Mouse (Mus musculus): ENCODE results near the gene Ccdc93. TPM values are rescaled to one million over a fixed set of nuclear protein-coding genes. Genes with fewer than 3 reads are reported as not detected.

Gene Ccdc93
- polyA plus RNA-seq, 1 experiment from 2014 or later, result 6.8 TPM

GRCm38 (mm10) chr1:121454951-121455350 lies 24.1 kb downstream of the Ccdc93 start:
- 91% methylated on average over 6 of the region's 6 CpGs for WGBS

GRCm38 (mm10) chr1:121460077-121460476 lies 29.2 kb downstream of the Ccdc93 start:
- H3K4me1 ChIP-seq, result no peaks in the 10 kb centered on the region
- peaks cover 20% of the 10 kb centered on the region; the same call in 1 of the 2 replicates for H3K36me3 ChIP-seq
- H3K4me3 ChIP-seq, result no peak overlapping the region
- 67% methylated on average over 6 of the region's 6 CpGs for WGBS
- no peak overlapping the region for H3K27ac ChIP-seq
- no peaks in the 10 kb centered on the region for H3K27me3 ChIP-seq (ENCODE audit: insufficient read depth, poor library complexity, severe bottlenecking)
- H3K9me3 ChIP-seq, result no peaks in the 10 kb centered on the region
- DNase-seq (ENCODE audit: low spot score), result no peak

More at GRCm38 (mm10) chr1:121454951-121455350, 24.1 kb downstream of the Ccdc93 start:
- no peak for DNase-seq (ENCODE audit: low spot score)
- H3K4me1 ChIP-seq, result 0 out of 2 replicates have a peak, but pooled peaks cover 4% of the 10 kb centered on the region
- no peak overlapping the region for H3K4me3 ChIP-seq
- peaks cover 17% of the 10 kb centered on the region; the same call in 1 of the 2 replicates for H3K36me3 ChIP-seq
- H3K27me3 ChIP-seq (ENCODE audit: insufficient read depth, poor library complexity, severe bottlenecking), result no peaks in the 10 kb centered on the region
- no peak overlapping the region for H3K27ac ChIP-seq
- H3K9me3 ChIP-seq, result no peaks in the 10 kb centered on the region

GRCm38 (mm10) chr1:121461895-121462294 lies 31.0 kb downstream of the Ccdc93 start:
- H3K27ac ChIP-seq, result no peak overlapping the region
- no peaks in the 10 kb centered on the region for H3K9me3 ChIP-seq
- H3K36me3 ChIP-seq, result peaks cover 19% of the 10 kb centered on the region; the same call in 1 of the 2 replicates
- no peaks in the 10 kb centered on the region for H3K4me1 ChIP-seq
- DNase-seq (ENCODE audit: low spot score), result no peak
- WGBS, result 82% methylated on average over 7 of the region's 7 CpGs
- no peak overlapping the region for H3K4me3 ChIP-seq
- no peaks in the 10 kb centered on the region for H3K27me3 ChIP-seq (ENCODE audit: insufficient read depth, poor library complexity, severe bottlenecking)

GRCm38 (mm10) chr1:121462643-121463042 lies 31.8 kb downstream of the Ccdc93 start:
- peaks cover 21% of the 10 kb centered on the region; the same call in 1 of the 2 replicates for H3K36me3 ChIP-seq

GRCm38 (mm10) chr1:121463806-121464205 lies 33.0 kb downstream of the Ccdc93 start:
- 86% methylated on average over 7 of the region's 7 CpGs for WGBS
- H3K36me3 ChIP-seq, result peaks cover 27% of the 10 kb centered on the region; the same call in 1 of the 2 replicates
- H3K27ac ChIP-seq, result no peak overlapping the region
- no peaks in the 10 kb centered on the region for H3K9me3 ChIP-seq
- H3K4me1 ChIP-seq, result no peaks in the 10 kb centered on the region
- no peak overlapping the region for H3K4me3 ChIP-seq
- H3K27me3 ChIP-seq (ENCODE audit: insufficient read depth, poor library complexity, severe bottlenecking), result no peaks in the 10 kb centered on the region
- DNase-seq (ENCODE audit: low spot score), result no peak

More at GRCm38 (mm10) chr1:121462643-121463042, 31.8 kb downstream of the Ccdc93 start:
- Histone ChIP-seq H3K4me3 (no peak overlapping the region), H3K27me3 (ENCODE audit: insufficient read depth, poor library complexity, severe bottlenecking) (no peaks in the 10 kb centered on the region), H3K4me1 (no peaks in the 10 kb centered on the region), H3K9me3 (no peaks in the 10 kb centered on the region), H3K27ac (no peak overlapping the region)
- WGBS, result 60% methylated on average over 1 of the region's 1 CpGs
- no peak for DNase-seq (ENCODE audit: low spot score)

- DNase-seq (ENCODE audit: low spot score), result no peak
- Histone ChIP-seq H3K9me3 (no peaks in the 10 kb centered on the region), H3K27ac (no peak overlapping the region), H3K4me1 (no peaks in the 10 kb centered on the region), H3K27me3 (ENCODE audit: insufficient read depth, poor library complexity, severe bottlenecking) (no peaks in the 10 kb centered on the region), H3K36me3 (peaks cover 31% of the 10 kb centered on the region), H3K4me3 (no peak overlapping the region)
- WGBS, result 87% methylated on average over 3 of the region's 3 CpGs
Observed at GRCm38 (mm10) chr1:121466276-121466675, 35.4 kb downstream of the Ccdc93 start.

GRCm38 (mm10) chr1:121468271-121468670 lies 37.4 kb downstream of the Ccdc93 start:
- no peak overlapping the region for H3K4me3 ChIP-seq
- H3K27ac ChIP-seq, result no peak overlapping the region
- peaks cover 16% of the 10 kb centered on the region for H3K36me3 ChIP-seq
- WGBS, result 76% methylated on average over 2 of the region's 2 CpGs
- DNase-seq (ENCODE audit: low spot score), result no peak
- H3K4me1 ChIP-seq, result no peaks in the 10 kb centered on the region
- no peaks in the 10 kb centered on the region for H3K27me3 ChIP-seq (ENCODE audit: insufficient read depth, poor library complexity, severe bottlenecking)
- H3K9me3 ChIP-seq, result no peaks in the 10 kb centered on the region

GRCm38 (mm10) chr1:121471503-121471902 lies 40.7 kb downstream of the Ccdc93 start:
- 85% methylated on average over 5 of the region's 5 CpGs for WGBS
- H3K27me3 ChIP-seq (ENCODE audit: insufficient read depth, poor library complexity, severe bottlenecking), result no peaks in the 10 kb centered on the region
- H3K4me3 ChIP-seq, result no peak overlapping the region

GRCm38 (mm10) chr1:121477716-121478115 lies 46.9 kb downstream of the Ccdc93 start:
- 89% methylated on average over 5 of the region's 5 CpGs for WGBS
- peaks cover 51% of the 10 kb centered on the region for H3K36me3 ChIP-seq
- no peak overlapping the region for H3K4me3 ChIP-seq
- H3K27ac ChIP-seq, result no peak overlapping the region
- H3K4me1 ChIP-seq, result no peaks in the 10 kb centered on the region
- H3K27me3 ChIP-seq (ENCODE audit: insufficient read depth, poor library complexity, severe bottlenecking), result no peaks in the 10 kb centered on the region
- no peaks in the 10 kb centered on the region for H3K9me3 ChIP-seq
- DNase-seq (ENCODE audit: low spot score), result no peak

More at GRCm38 (mm10) chr1:121471503-121471902, 40.7 kb downstream of the Ccdc93 start:
- no peak for DNase-seq (ENCODE audit: low spot score)
- H3K36me3 ChIP-seq, result peaks cover 23% of the 10 kb centered on the region
- no peaks in the 10 kb centered on the region for H3K4me1 ChIP-seq
- no peak overlapping the region for H3K27ac ChIP-seq
- no peaks in the 10 kb centered on the region for H3K9me3 ChIP-seq

- WGBS, result 76% methylated on average over 12 of the region's 12 CpGs
- Histone ChIP-seq H3K4me3 (no peak overlapping the region), H3K27me3 (ENCODE audit: insufficient read depth, poor library complexity, severe bottlenecking) (no peaks in the 10 kb centered on the region), H3K9me3 (no peaks in the 10 kb centered on the region), H3K36me3 (peaks cover 58% of the 10 kb centered on the region), H3K27ac (no peak overlapping the region), H3K4me1 (no peaks in the 10 kb centered on the region)
- DNase-seq (ENCODE audit: low spot score), result no peak
Observed at GRCm38 (mm10) chr1:121478284-121478980, 47.6 kb downstream of the Ccdc93 start.

- 93% methylated on average over 5 of the region's 5 CpGs for WGBS
- DNase-seq (ENCODE audit: low spot score), result no peak
- H3K27ac ChIP-seq, result no peak overlapping the region
- H3K4me1 ChIP-seq, result no peaks in the 10 kb centered on the region
- no peak overlapping the region for H3K4me3 ChIP-seq
- no peaks in the 10 kb centered on the region for H3K9me3 ChIP-seq
- no peaks in the 10 kb centered on the region for H3K27me3 ChIP-seq (ENCODE audit: insufficient read depth, poor library complexity, severe bottlenecking)
- peaks cover 59% of the 10 kb centered on the region for H3K36me3 ChIP-seq
Observed at GRCm38 (mm10) chr1:121479403-121479802, 48.6 kb downstream of the Ccdc93 start.

GRCm38 (mm10) chr1:121483091-121483490 lies 52.2 kb downstream of the Ccdc93 start:
- 83% methylated on average over 4 of the region's 4 CpGs for WGBS

GRCm38 (mm10) chr1:121486803-121487202 lies 56.0 kb downstream of the Ccdc93 start:
- Histone ChIP-seq H3K36me3 (peaks cover 49% of the 10 kb centered on the region), H3K27ac (no peak overlapping the region), H3K4me3 (no peak overlapping the region), H3K9me3 (no peaks in the 10 kb centered on the region), H3K4me1 (no peaks in the 10 kb centered on the region), H3K27me3 (ENCODE audit: insufficient read depth, poor library complexity, severe bottlenecking) (no peaks in the 10 kb centered on the region)
- 91% methylated on average over 6 of the region's 6 CpGs for WGBS
- no peak for DNase-seq (ENCODE audit: low spot score)

More at GRCm38 (mm10) chr1:121483091-121483490, 52.2 kb downstream of the Ccdc93 start:
- H3K4me3 ChIP-seq, result no peak overlapping the region
- H3K9me3 ChIP-seq, result no peaks in the 10 kb centered on the region
- peaks cover 62% of the 10 kb centered on the region for H3K36me3 ChIP-seq
- no peaks in the 10 kb centered on the region for H3K27me3 ChIP-seq (ENCODE audit: insufficient read depth, poor library complexity, severe bottlenecking)
- no peaks in the 10 kb centered on the region for H3K4me1 ChIP-seq
- DNase-seq (ENCODE audit: low spot score), result no peak
- H3K27ac ChIP-seq, result no peak overlapping the region
